Mouse (Mus musculus) liver, postnatal 0 days (tissue): ENCODE measurements around the gene Cacfd1. TPM values are rescaled to one million over a fixed set of nuclear protein-coding genes. Genes with fewer than 3 reads are reported as not detected.
A peak's percentile ranks its signal among the peaks of the same experiment; 100 is the strongest.

Experiments
- ATAC-seq: fragments of 200-750 bp; cut with Nextera tagmentation; 2 replicates; pipeline ENCODE4 v1.8.0; 2017; ENCODE audit warnings: mild to moderate bottlenecking, moderate library complexity
- DNase-seq: peaks from one replicate; pipeline ENCODE4 v3.0.0-alpha.2; 2016
- H3K27ac ChIP-seq: fragments of 300-500 bp; sonication (generic); 2 replicates; pipeline ENCODE4 v1.5.1; 2014; ENCODE audit warnings: antibody characterized with exemption, moderate library complexity, mild to moderate bottlenecking, low read depth
- H3K27me3 ChIP-seq: fragments of 300-500 bp; sonication (generic); 2 replicates; pipeline ENCODE4 v1.6.1; 2014; ENCODE audit warnings: low read length, control low read depth, mixed read lengths; ENCODE audit not compliant: insufficient read depth
- H3K36me3 ChIP-seq: fragments of 300-500 bp; sonication (generic); replicated peaks from 2 replicates; pipeline ENCODE4 v1.6.1; 2014; ENCODE audit warnings: mild to moderate bottlenecking, control low read depth, low read length, moderate library complexity, mixed read lengths; ENCODE audit not compliant: insufficient read depth
- H3K4me1 ChIP-seq: fragments of 300-500 bp; sonication (generic); 2 replicates; pipeline ENCODE4 v1.6.1; 2014; ENCODE audit warnings: antibody characterized with exemption, mild to moderate bottlenecking, control low read depth; ENCODE audit not compliant: insufficient read depth
- H3K4me2 ChIP-seq: fragments of 300-500 bp; sonication (generic); 2 replicates; pipeline ENCODE4 v1.6.1; 2014; ENCODE audit warnings: low read depth, mild to moderate bottlenecking, low read length, moderate library complexity, mixed read lengths
- H3K4me3 ChIP-seq: fragments of 300-500 bp; sonication (generic); 2 replicates; pipeline ENCODE4 v1.5.1; 2014; ENCODE audit warnings: low read depth, low read length
- H3K9ac ChIP-seq: fragments of 300-500 bp; sonication (generic); replicated peaks from 2 replicates; pipeline ENCODE4 v1.6.1; 2014; ENCODE audit warnings: mild to moderate bottlenecking, moderate library complexity
- H3K9me3 ChIP-seq: fragments of 300-500 bp; sonication (generic); 2 replicates; pipeline ENCODE4 v1.6.1; 2016; ENCODE audit warnings: mild to moderate bottlenecking, control low read depth, low read length, mixed read lengths
- CTCF ChIP-seq: sonication (generic); IDR thresholded peaks from 2 replicates; pipeline ENCODE4 v1.5.1; 2016; ENCODE audit warnings: antibody characterized with exemption, low read depth
- EP300 ChIP-seq: IDR thresholded peaks from 2 replicates; pipeline ENCODE4 v1.6.1; 2016; ENCODE audit warnings: antibody characterized with exemption, low read depth, mild to moderate bottlenecking
- WGBS: fragments of 180-500 bp; shearing (Covaris S2); extraction: QIAGEN DNeasy Blood & Tissue Kit; methylation state at CpG from one replicate; pipeline ENCODE4 v1.1.7; 2014; ENCODE audit not compliant: insufficient replicate concordance; 5-methylcytosine and 5-hydroxymethylcytosine counted together
- polyA plus RNA-seq: library from polyadenylated mRNA; unstranded; fragments of >200 nt; fragmentation: Nextera tagmentation; extraction: Ambion mirVana; gene quantifications from 2 replicates; pipeline ENCODE4 v1.2.1, GENCODE M21; 2015

The Cacfd1 gene
- polyA plus RNA-seq, 1 experiment from 2014 or later: 21.1 TPM

- TF ChIP-seq EP300 (no peak; the same call in 1 of the 2 replicates), CTCF (0 out of 2 replicates have a peak, but pooled peaks have one; percentile 7)
- Histone ChIP-seq H3K27ac (peak overlapping the region; percentile 66; the same call in 1 of the 2 replicates), H3K9me3 (no peaks in the 10 kb centered on the region), H3K4me2 (no peak overlapping the region), H3K27me3 (no peaks in the 10 kb centered on the region), H3K36me3 (no peaks in the 10 kb centered on the region), H3K4me1 (0 out of 2 replicates have a peak, but pooled peaks cover 9% of the 10 kb centered on the region), H3K4me3 (no peak overlapping the region), H3K9ac (no peak overlapping the region)
- WGBS: 19% methylated on average over 4 of the region's 4 CpGs
- DNase-seq: no peak
- ATAC-seq: peak; percentile 73
Observed at GRCm38 (mm10) chr2:26973960-26974359, 35.8 kb upstream of the Cacfd1 start.

DNA sequence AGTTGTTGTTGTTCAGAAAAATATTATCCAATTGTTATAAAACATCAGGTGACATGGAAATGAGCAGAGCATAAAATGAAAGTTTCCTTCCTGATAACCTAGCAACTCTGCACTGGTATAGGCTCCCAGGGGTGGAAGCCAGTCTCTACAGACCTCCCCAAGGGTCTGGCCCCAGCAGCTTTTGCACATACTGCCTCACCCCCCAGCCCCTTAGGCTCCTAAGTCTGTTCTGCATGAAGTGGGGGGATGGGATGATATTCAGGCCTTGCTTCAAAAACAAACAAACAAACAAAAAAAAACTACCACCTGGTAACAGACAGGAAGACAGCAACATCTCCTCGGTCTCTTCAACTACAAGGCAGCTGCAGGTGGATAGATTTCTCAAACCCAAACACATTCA lies 29.4 kb upstream of the Cacfd1 start:
- 50% methylated on average over 1 of the region's 1 CpGs for WGBS
- Histone ChIP-seq H3K4me2 (no peak overlapping the region), H3K9me3 (no peaks in the 10 kb centered on the region), H3K4me3 (no peak overlapping the region), H3K9ac (no peak overlapping the region), H3K27ac (no peak overlapping the region), H3K4me1 (peaks cover 9% of the 10 kb centered on the region), H3K36me3 (no peaks in the 10 kb centered on the region), H3K27me3 (no peaks in the 10 kb centered on the region)
- TF ChIP-seq CTCF (no peak), EP300 (no peak)
- ATAC-seq (no peak), DNase-seq (no peak)

- Histone ChIP-seq H3K9me3 (no peaks in the 10 kb centered on the region), H3K27ac (peak overlapping the region; percentile 76), H3K4me1 (peaks cover 9% of the 10 kb centered on the region), H3K27me3 (no peaks in the 10 kb centered on the region), H3K36me3 (no peaks in the 10 kb centered on the region), H3K4me3 (no peak overlapping the region), H3K9ac (no peak overlapping the region), H3K4me2 (peak overlapping the region; percentile 40)
- TF ChIP-seq EP300 (no peak), CTCF (no peak)
- no peak for DNase-seq
- ATAC-seq: peak; percentile 82
- 56% methylated on average over 2 of the region's 2 CpGs for WGBS
Observed at GRCm38 (mm10) chr2:26984179-26984578, 25.5 kb upstream of the Cacfd1 start.

DNA sequence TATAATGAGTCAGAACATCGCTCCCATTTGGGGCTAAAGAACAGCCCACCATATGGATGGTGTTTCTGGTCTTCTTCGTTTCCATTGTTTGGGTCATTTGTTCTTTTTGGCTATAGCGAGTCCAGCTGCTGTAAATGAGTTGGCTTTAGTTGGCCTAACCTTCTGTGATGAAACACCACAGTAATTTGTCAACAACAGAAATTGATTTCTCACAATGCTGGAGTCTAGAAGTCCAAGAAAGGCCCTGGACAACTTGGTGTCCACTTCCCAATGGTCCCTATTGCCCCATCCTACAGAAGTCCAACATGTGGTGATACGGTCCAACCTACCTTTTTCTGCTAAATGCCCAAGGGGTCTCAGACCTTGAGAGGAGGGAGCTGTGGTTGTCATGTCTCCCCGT lies 25.1 kb upstream of the Cacfd1 start:
- no peak for DNase-seq
- ATAC-seq: peak; percentile 88
- 74% methylated on average over 5 of the region's 5 CpGs for WGBS

GRCm38 (mm10) chr2:26993936-26994335 lies 15.8 kb upstream of the Cacfd1 start:
- H3K4me2 ChIP-seq: no peak overlapping the region
- ATAC-seq: no peak

More for the DNA sequence above, 25.1 kb upstream of the Cacfd1 start:
- H3K9ac ChIP-seq: no peak overlapping the region
- H3K27ac ChIP-seq: peak overlapping the region; percentile 76
- H3K9me3 ChIP-seq: no peaks in the 10 kb centered on the region
- H3K4me2 ChIP-seq: peak overlapping the region; percentile 40
- no peak for TF ChIP-seq EP300
- no peak for TF ChIP-seq CTCF
- H3K4me3 ChIP-seq: no peak overlapping the region
- no peaks in the 10 kb centered on the region for H3K36me3 ChIP-seq
- H3K4me1 ChIP-seq: peaks cover 9% of the 10 kb centered on the region
- H3K27me3 ChIP-seq: no peaks in the 10 kb centered on the region

GRCm38 (mm10) chr2:26997498-26997897 lies 12.2 kb upstream of the Cacfd1 start:
- 0 out of 2 replicates have a peak, but pooled peaks cover 2% of the 10 kb centered on the region for H3K4me1 ChIP-seq
- no peak overlapping the region for H3K4me2 ChIP-seq
- no peaks in the 10 kb centered on the region for H3K27me3 ChIP-seq
- DNase-seq (no peak), ATAC-seq (no peak)
- H3K36me3 ChIP-seq: no peaks in the 10 kb centered on the region
- WGBS: 67% methylated on average over 1 of the region's 1 CpGs
- H3K27ac ChIP-seq: no peak overlapping the region
- no peak overlapping the region for H3K9ac ChIP-seq
- no peak overlapping the region for H3K4me3 ChIP-seq
- TF ChIP-seq EP300: no peak
- peak; percentile 33 for TF ChIP-seq CTCF
- H3K9me3 ChIP-seq: no peaks in the 10 kb centered on the region

More at GRCm38 (mm10) chr2:26993936-26994335, 15.8 kb upstream of the Cacfd1 start:
- Histone ChIP-seq H3K9ac (no peak overlapping the region), H3K27me3 (no peaks in the 10 kb centered on the region), H3K9me3 (no peaks in the 10 kb centered on the region), H3K36me3 (no peaks in the 10 kb centered on the region), H3K4me1 (0 out of 2 replicates have a peak, but pooled peaks cover 2% of the 10 kb centered on the region), H3K27ac (no peak overlapping the region), H3K4me3 (no peak overlapping the region)
- DNase-seq: no peak
- 65% methylated on average over 3 of the region's 3 CpGs for WGBS
- TF ChIP-seq EP300: no peak
- no peak for TF ChIP-seq CTCF
